Mouse (Mus musculus) C2C12 (cell line): ENCODE data around the gene Car9.

Source experiments
- CTCF ChIP-seq: IDR thresholded peaks from one replicate; pipeline ENCODE4 v1.5.1; 2011; ENCODE audit not compliant: control insufficient read depth, insufficient read depth, insufficient read length
- MAX ChIP-seq: IDR thresholded peaks from one replicate; pipeline ENCODE4 v1.6.1; 2011; ENCODE audit warnings: mild to moderate bottlenecking, control low read depth

DNA sequence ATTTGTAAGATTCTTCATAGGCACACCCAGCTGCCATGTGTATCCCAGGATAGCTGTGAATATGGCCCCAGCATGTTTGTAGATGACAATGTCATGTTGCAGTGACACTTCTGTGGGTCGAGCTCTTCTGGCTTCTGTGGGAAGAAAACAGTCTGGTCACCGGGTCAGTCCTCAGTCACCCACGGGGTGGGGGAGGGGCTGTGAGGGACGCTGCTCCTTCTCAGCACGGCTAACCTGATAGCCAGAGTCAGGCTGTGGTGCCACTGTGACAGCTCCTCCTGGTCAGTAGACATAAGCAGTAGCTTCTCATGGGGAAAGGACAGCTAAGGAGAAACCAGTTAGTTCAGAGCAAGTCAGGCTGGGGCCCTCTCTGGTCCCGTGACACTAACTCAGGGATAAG is 10.2 kb upstream of the Car9 start:
- no peak for TF ChIP-seq CTCF
- no peak for TF ChIP-seq MAX
